Mouse (Mus musculus) C3H10T1/2 (cell line): ENCODE results near the gene Tjp1. TPM values are rescaled to one million over a fixed set of nuclear protein-coding genes. Genes with fewer than 3 reads are reported as not detected.

Experiments used
- polyA plus RNA-seq, 2 experiments: library from polyadenylated mRNA; unstranded; fragments of >200 nt; fragmentation: generic; extraction: Trizol; gene quantifications; one replicate each; pipeline ENCODE4 v1.2.1; 2012; ENCODE audit warnings: missing spikeins in 2 of 2

Gene Tjp1
- 1 to 10 TPM in 1 of 2 experiments, under 1 TPM in 1; 0.73 to 9.8 TPM for polyA plus RNA-seq

DNA sequence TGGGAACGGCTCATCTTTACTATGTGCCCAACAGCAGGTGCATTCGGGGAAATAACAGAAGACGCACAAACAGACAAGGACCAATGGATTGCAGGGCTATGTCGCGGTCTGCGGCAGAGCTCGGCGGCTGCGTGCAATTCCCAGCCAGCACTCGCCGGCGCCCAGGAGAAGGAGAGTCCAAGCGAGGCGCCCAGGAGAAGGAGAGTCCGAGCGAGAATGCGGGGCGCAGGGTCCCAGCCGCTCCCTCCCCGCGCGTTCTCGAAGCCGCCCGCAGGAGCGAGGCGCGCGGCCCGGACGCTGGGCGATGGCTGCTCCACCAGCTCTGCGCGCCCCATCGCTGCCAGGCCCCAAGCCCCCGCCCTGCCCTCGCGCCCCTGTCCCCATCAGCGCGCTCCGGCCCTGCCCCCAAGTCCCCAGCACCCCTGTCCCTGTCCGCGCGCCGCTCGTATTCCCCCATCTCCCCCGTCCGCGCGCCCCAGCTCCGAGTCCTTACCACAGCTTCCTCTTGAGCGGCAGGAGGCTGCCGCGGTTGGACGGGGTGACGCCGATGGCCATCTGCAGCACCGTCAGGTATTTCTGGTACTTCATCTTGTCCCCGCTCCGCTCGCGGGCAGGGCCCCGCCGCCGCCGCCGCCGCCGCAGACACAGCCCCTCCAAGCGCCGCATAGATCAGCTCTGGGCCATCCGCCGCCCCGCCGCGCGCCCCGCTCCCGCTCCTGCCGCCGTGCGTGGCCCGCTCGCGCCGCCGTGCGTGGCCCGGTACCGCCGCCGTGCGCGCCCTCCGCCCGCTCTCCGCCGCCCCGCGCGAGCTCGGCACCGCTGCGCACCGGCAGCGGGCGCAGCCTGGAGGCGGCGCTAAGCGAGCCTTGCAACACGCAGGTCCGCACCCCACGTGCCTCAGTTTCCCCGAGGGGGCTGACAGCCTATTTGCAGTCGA lies at the start of gene Tjp1:
Tjp1 (minus strand) TSS at position 711 of the 937 bp plus-strand sequence.

Other genes with a start within 250 kb of the Tjp1 start
- 1 to 10 TPM in 1 of 2 experiments, under 1 TPM in 1; 0.49 to 4.4 TPM for gene Tarsl2, start 117.1 kb upstream of the Tjp1 start, polyA plus RNA-seq
- gene Tm2d3, start 163.4 kb upstream of the Tjp1 start, polyA plus RNA-seq, result 10 to 100 TPM; 38.1 to 49.9 TPM